Mouse (Mus musculus): ENCODE measurements around the gene Txndc15. TPM values are rescaled to one million over a fixed set of nuclear protein-coding genes. Genes with fewer than 3 reads are reported as not detected.
A peak's percentile ranks its signal among the peaks of the same experiment; 100 is the strongest.
"Not testable (repeated sequence)": the region's sequence is repeated elsewhere in the genome, so short reads cannot be mapped to it uniquely, and the experiment has no call there.

Txndc15 gene
- polyA plus RNA-seq, 1 experiment: 32.8 TPM

GRCm38 (mm10) chr13:55687927-55688602, 26.4 kb upstream of the Txndc15 start:
- Histone ChIP-seq H3K27me3 (ENCODE audit: control insufficient read depth, insufficient read depth, low read length) (no peaks in the 10 kb centered on the region), H3K36me3 (ENCODE audit: control insufficient read depth, insufficient read depth, low read length) (no peaks in the 10 kb centered on the region), H3K27ac (ENCODE audit: insufficient read depth, low read depth, low read length) (no peak overlapping the region), H3K4me3 (ENCODE audit: low read depth, low read length) (no peak overlapping the region), H3K4me1 (ENCODE audit: control insufficient read depth, insufficient read depth, insufficient read length, low read length) (no peaks in the 10 kb centered on the region)
- TF ChIP-seq CTCF (IDR thresholded peaks at IDR 0.05; ENCODE audit: extremely low read depth, insufficient read length, insufficient replicate concordance, low read depth, low read length) (no peak), POLR2A (IDR thresholded peaks at IDR 0.05; ENCODE audit: low read depth, low read length) (no peak)
- 63% methylated on average over 4 of the region's 4 CpGs for WGBS

DNA sequence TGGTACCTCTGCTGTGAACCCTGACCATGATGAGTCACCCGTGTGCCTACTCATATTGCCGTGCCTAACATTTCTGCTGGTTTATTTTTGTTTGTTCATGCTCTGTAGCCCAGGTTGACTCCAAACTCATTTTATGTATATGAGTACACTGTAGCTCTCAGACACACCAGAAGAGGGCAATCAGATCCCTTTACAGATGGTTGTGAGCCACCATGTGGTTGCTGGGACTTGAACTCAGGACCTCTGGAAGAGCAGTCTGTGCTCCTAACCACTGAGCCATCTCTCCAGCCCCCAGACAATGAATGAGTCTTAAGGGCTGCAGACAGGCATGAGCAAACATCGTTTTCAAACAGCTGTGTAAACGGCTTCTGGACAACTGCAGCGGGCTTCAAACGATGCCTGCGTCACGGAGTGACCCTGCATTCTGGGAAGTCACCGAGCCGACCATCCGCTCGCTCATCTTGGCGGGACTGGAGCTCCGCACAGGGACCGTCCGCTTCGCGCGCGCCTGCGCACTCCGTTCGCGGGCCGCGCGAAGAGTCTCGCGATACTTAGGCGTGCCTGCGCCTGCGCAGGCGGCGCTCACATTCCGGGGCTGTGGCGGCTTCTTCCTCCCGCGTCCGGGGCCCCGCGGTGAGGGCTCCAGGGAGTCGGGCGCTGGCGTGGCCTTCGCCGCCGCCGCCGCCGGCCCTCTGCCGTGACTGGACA, 21.8 kb upstream of the Txndc15 start, which contains the start of gene B230219D22Rik:
TSS of gene B230219D22Rik (plus strand) at position 590 of the 708 bp plus-strand sequence.
- Histone ChIP-seq H3K36me3 (ENCODE audit: control insufficient read depth, insufficient read depth, low read length) (no peaks in the 10 kb centered on the region), H3K27me3 (ENCODE audit: control insufficient read depth, insufficient read depth, low read length) (no peaks in the 10 kb centered on the region), H3K27ac (ENCODE audit: insufficient read depth, low read depth, low read length) (peak within 1 kb of the TSS; percentile 78), H3K4me3 (ENCODE audit: low read depth, low read length) (peak within 1 kb of the TSS; percentile 99), H3K4me1 (ENCODE audit: control insufficient read depth, insufficient read depth, insufficient read length, low read length) (no peaks in the 10 kb centered on the region; the same call in 1 of the 2 replicates)
- under 1% methylated on average over 51 of the region's 51 CpGs for WGBS
- no peak for TF ChIP-seq CTCF (IDR thresholded peaks at IDR 0.05; ENCODE audit: extremely low read depth, insufficient read length, insufficient replicate concordance, low read depth, low read length)
- TF ChIP-seq POLR2A (IDR thresholded peaks at IDR 0.05; ENCODE audit: low read depth, low read length): peak; percentile 91

GRCm38 (mm10) chr13:55693243-55693721, 21.2 kb upstream of the Txndc15 start:
- Histone ChIP-seq H3K4me1 (ENCODE audit: control insufficient read depth, insufficient read depth, insufficient read length, low read length) (no peaks in the 10 kb centered on the region; the same call in 1 of the 2 replicates), H3K36me3 (ENCODE audit: control insufficient read depth, insufficient read depth, low read length) (peaks cover 2% of the 10 kb centered on the region; the same call in 1 of the 2 replicates)
- under 1% methylated on average over 70 of the region's 70 CpGs for WGBS

DNA sequence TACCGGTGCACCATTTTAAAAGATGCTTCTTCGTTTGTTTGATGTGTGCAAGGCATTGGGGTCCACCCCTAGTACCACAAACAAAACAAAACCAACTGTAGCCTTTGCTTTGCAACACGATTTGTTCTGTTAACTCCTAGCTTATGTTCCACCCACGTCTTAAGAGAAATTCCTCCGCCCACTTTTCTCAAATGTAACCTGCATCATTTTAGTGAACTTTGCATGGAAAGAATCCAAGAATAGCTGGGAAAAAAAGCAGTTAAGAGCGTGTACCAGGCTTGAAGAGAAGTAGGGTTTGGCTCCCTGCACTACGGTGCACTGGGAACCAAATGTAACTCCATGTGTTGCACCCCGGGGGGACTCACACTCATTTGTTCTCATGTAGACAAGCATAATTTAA, 20.3 kb upstream of the Txndc15 start:
- Histone ChIP-seq H3K4me1 (ENCODE audit: control insufficient read depth, insufficient read depth, insufficient read length, low read length) (no peaks in the 10 kb centered on the region; the same call in 1 of the 2 replicates), H3K27ac (ENCODE audit: insufficient read depth, low read depth, low read length) (no peak overlapping the region), H3K36me3 (ENCODE audit: control insufficient read depth, insufficient read depth, low read length) (peaks cover 4% of the 10 kb centered on the region), H3K4me3 (ENCODE audit: low read depth, low read length) (no peak overlapping the region), H3K27me3 (ENCODE audit: control insufficient read depth, insufficient read depth, low read length) (no peaks in the 10 kb centered on the region)
- 4% methylated on average over 8 of the region's 8 CpGs for WGBS
- TF ChIP-seq POLR2A (IDR thresholded peaks at IDR 0.05; ENCODE audit: low read depth, low read length): no peak
- no peak for TF ChIP-seq CTCF (IDR thresholded peaks at IDR 0.05; ENCODE audit: extremely low read depth, insufficient read length, insufficient replicate concordance, low read depth, low read length)

More at GRCm38 (mm10) chr13:55693243-55693721, 21.2 kb upstream of the Txndc15 start:
- peak overlapping the region; percentile 78 for H3K27ac ChIP-seq (ENCODE audit: insufficient read depth, low read depth, low read length)
- H3K4me3 ChIP-seq (ENCODE audit: low read depth, low read length): peak overlapping the region; percentile 99
- TF ChIP-seq CTCF (IDR thresholded peaks at IDR 0.05; ENCODE audit: extremely low read depth, insufficient read length, insufficient replicate concordance, low read depth, low read length) (no peak), POLR2A (IDR thresholded peaks at IDR 0.05; ENCODE audit: low read depth, low read length) (no peak)
- H3K27me3 ChIP-seq (ENCODE audit: control insufficient read depth, insufficient read depth, low read length): no peaks in the 10 kb centered on the region

DNA sequence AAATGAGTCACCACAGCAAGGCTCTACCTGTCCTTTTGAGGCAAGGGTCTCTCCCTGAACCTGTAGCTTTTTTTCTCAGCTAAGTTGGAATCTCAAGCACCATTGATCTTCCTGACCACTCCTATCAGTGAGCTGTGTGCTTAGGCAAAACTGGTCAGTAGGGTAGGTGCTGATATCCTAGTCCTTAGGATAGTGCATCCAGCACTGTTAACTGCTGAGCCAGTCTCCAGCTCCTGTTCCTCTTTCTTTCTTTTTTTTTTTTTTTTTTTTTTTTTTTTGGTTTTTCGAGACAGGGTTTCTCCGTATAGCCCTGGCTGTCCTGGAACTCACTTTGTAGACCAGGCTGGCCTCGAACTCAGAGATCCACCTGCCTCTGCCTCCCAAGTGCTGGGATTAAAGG, 18.5 kb upstream of the Txndc15 start:
- H3K36me3 ChIP-seq (ENCODE audit: control insufficient read depth, insufficient read depth, low read length): peaks cover 16% of the 10 kb centered on the region
- H3K27ac ChIP-seq (ENCODE audit: insufficient read depth, low read depth, low read length); H3K27me3 ChIP-seq (ENCODE audit: control insufficient read depth, insufficient read depth, low read length); H3K4me3 ChIP-seq (ENCODE audit: low read depth, low read length); H3K4me1 ChIP-seq (ENCODE audit: control insufficient read depth, insufficient read depth, insufficient read length, low read length): not testable (repeated sequence)
- WGBS: 63% methylated on average over 2 of the region's 3 CpGs

- Histone ChIP-seq H3K4me3 (ENCODE audit: low read depth, low read length) (no peak overlapping the region), H3K27me3 (ENCODE audit: control insufficient read depth, insufficient read depth, low read length) (no peaks in the 10 kb centered on the region), H3K36me3 (ENCODE audit: control insufficient read depth, insufficient read depth, low read length) (peaks cover 28% of the 10 kb centered on the region), H3K27ac (ENCODE audit: insufficient read depth, low read depth, low read length) (no peak overlapping the region), H3K4me1 (ENCODE audit: control insufficient read depth, insufficient read depth, insufficient read length, low read length) (no peaks in the 10 kb centered on the region)
- TF ChIP-seq CTCF (IDR thresholded peaks at IDR 0.05; ENCODE audit: extremely low read depth, insufficient read length, insufficient replicate concordance, low read depth, low read length) (no peak), POLR2A (IDR thresholded peaks at IDR 0.05; ENCODE audit: low read depth, low read length) (no peak)
- 81% methylated on average over 4 of the region's 4 CpGs for WGBS
These were observed 10.1 kb upstream of the Txndc15 start for GRCm38 (mm10) chr13:55704301-55704700.

DNA sequence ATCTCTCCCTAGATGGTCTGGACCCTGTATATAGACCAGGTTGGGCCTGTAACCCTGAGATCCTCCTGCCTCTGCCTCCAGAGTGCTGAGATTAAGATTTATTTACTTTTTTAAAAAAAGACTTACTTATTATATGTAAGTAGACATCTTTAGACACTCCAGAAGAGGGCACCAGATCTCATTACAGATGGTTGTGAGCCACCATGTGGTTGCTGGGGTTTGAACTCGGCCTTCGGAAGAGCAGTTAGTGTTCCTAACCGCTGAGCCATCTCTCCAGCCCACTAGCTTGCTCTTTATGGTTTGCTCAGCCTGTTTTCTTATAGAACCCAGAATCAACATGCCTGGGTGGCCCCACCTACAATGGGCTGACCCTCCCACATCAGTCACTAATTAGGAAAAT, 1.6 kb upstream of the Txndc15 start:
- WGBS: 89% methylated on average over 3 of the region's 3 CpGs
- H3K27ac ChIP-seq (ENCODE audit: insufficient read depth, low read depth, low read length): no peak overlapping the region
- H3K4me3 ChIP-seq (ENCODE audit: low read depth, low read length): no peak overlapping the region
- H3K4me1 ChIP-seq (ENCODE audit: control insufficient read depth, insufficient read depth, insufficient read length, low read length): no peaks in the 10 kb centered on the region; the same call in 1 of the 2 replicates
- TF ChIP-seq POLR2A (IDR thresholded peaks at IDR 0.05; ENCODE audit: low read depth, low read length): no peak
- TF ChIP-seq CTCF (IDR thresholded peaks at IDR 0.05; ENCODE audit: extremely low read depth, insufficient read length, insufficient replicate concordance, low read depth, low read length): no peak
- H3K27me3 ChIP-seq (ENCODE audit: control insufficient read depth, insufficient read depth, low read length): no peaks in the 10 kb centered on the region
- H3K36me3 ChIP-seq (ENCODE audit: control insufficient read depth, insufficient read depth, low read length): no peaks in the 10 kb centered on the region

All from small intestine, adult 2 months (tissue).